Mouse (Mus musculus) mesoderm, embryonic 11.5 days (tissue): ENCODE data around the gene Spaca1.
"Not testable (repeated sequence)": the region's sequence is repeated elsewhere in the genome, so short reads cannot be mapped to it uniquely, and the experiment has no call there.

Experiments used
- DNase-seq: peaks from one replicate; pipeline ENCODE4 v3.0.0-alpha.2; 2012; ENCODE audit warnings: low read depth, low spot score

The Spaca1 gene

GRCm38 (mm10) chr4:34049571-34050255, at the start of gene Spaca1:
Gene Spaca1 (minus strand): TSS chr4:34050191.
- DNase-seq: peak; percentile 22

DNA sequence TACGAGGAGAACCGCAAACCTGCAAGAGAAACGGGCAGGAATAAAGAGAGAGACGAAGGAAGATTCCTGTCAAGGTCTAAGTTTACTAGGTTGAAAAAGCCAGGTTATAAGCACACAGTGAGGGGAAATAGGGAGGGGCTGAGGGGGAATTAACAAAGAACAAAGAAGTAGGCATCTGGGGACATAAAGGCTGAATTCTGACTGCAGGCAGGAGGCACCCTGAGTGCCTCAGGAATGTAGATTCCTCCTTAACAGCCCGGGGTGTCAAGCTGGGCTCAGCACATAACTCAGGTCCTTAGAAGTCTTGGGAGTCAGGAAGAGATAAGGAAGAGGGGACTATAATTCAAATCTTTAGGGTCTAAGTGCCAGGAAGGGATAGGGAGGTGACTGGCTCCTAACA, 37.3 kb upstream of the Spaca1 start:
- DNase-seq: not testable (repeated sequence)

GRCm38 (mm10) chr4:34081064-34081463, 31.1 kb upstream of the Spaca1 start:
- DNase-seq: peak; percentile 16

DNA sequence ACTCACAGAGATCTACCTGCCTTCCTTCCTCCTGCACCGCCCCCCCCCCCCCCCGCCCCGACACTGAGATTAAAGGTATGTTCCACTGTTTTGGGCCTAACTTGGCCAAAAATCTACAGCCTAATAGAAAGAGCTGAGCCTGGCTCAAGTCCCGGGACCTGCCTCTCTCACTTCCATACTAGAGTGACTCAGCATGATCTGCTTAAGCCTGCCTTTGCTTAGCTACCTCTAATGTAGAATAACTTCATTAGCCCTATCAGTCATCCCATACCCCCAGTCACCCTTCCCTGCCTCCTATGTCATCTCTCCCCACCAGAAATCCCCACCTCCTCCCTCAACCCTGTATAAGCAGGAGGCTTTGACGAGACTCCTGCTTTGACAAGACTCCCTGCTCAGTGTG, 19.0 kb upstream of the Spaca1 start:
- DNase-seq: no peak

DNA sequence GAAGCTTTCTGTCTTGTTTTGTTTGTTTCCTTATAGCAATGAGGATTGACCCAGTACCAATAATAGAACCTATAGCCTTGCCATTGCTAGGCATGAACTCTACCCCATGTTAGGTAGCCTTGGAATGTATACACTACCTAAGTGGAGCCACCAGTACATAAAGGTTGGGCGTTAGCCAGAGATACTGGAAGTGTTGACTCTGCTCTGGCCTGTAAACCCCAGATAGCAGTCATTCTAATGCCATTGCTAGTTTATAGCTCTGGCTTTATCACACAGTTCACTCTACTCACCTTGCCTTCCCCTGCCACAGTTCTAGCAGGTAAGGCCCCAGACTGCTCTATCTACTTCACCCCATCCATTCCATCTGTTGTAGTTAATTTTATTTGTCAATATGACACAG, 8.3 kb upstream of the Spaca1 start:
- no peak for DNase-seq

- DNase-seq: no peak
Observed at GRCm38 (mm10) chr4:34026771-34027170, 23.2 kb downstream of the Spaca1 start.

DNA sequence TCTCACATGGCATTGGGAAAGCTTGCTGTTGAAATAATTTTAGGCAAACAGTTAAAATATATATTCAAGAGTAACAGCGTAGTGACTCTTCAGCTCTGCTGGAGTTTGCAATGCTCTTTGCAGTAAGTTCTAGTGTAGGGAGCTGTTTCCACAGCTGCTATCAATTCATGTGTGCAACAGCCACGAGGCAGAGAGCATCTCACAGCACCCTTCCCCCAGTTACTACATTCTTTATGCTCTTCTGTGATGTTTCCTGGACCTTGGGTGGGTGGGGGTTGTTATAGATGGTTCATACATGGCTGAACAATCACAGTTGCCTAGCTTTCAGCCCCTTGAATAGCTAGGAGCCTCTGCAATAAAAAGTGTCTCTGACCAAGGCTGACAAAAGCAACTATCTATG, 28.5 kb downstream of the Spaca1 start:
- peak; percentile 47 for DNase-seq

DNA sequence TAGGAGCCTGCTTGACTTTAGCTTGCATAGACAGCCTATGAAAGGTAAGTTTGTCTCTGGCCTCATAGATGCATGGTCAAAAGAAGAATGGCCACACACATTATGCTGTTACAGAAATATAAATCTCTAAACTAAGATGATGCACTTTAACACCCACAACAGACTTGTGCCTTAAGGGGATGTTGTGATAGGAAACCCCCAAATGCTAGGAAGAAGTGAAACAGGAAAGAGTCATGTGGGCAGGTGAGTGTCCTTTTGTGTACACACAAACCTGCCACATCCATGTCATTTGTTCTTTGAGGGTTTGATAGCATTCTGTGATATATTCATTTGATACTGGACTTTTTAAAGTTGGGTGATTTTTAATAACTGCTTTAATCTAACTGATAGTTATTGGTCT, 53.6 kb downstream of the Spaca1 start:
- no peak for DNase-seq

GRCm38 (mm10) chr4:33992687-33993086, 57.3 kb downstream of the Spaca1 start:
- DNase-seq: no peak

DNA sequence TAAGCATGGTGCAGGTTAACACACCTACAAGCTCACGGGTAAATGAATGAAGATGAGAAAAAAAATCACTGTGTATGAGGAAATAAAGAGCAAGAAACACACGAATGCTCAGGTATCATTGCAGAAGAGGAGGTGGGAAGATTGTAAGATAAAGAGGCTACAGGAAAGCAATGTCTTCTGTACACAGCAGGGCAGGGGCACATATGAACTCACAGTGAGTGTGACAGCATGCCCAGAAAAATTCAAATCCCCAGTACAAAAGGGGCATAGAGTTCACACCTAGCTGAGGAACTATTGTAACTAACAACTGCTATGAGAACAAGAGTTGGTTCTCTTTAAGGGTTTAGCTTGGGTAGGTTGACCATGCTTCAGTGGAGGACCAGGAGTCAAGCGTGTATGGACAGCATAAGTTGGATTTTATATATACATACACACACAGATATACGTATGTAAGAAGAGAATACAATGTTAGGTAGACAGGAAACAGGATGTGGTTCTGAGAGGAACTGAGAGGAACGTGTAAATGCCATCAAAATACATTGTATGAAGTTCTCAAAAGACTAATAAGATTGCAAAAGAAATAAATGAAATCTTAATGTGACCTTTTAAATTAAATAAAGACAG, 61.4 kb downstream of the Spaca1 start:
- no peak for DNase-seq
